Mouse (Mus musculus): Measurements from ENCODE around the gene Mroh8.
"Not testable (repeated sequence)": the region's sequence is repeated elsewhere in the genome, so short reads cannot be mapped to it uniquely, and the experiment has no call there.

Mroh8 gene

GRCm38 (mm10) chr2:157288996-157289395 is 9.6 kb upstream of the Mroh8 start:
- no peak for DNase-seq (ENCODE audit: low spot score)

- peak; percentile 35 for DNase-seq (ENCODE audit: low spot score)
These were observed 8.2 kb upstream of the Mroh8 start for GRCm38 (mm10) chr2:157287542-157287941.

- no peak for DNase-seq (ENCODE audit: low spot score)
These were observed 4.0 kb upstream of the Mroh8 start for GRCm38 (mm10) chr2:157283321-157283720.

DNA sequence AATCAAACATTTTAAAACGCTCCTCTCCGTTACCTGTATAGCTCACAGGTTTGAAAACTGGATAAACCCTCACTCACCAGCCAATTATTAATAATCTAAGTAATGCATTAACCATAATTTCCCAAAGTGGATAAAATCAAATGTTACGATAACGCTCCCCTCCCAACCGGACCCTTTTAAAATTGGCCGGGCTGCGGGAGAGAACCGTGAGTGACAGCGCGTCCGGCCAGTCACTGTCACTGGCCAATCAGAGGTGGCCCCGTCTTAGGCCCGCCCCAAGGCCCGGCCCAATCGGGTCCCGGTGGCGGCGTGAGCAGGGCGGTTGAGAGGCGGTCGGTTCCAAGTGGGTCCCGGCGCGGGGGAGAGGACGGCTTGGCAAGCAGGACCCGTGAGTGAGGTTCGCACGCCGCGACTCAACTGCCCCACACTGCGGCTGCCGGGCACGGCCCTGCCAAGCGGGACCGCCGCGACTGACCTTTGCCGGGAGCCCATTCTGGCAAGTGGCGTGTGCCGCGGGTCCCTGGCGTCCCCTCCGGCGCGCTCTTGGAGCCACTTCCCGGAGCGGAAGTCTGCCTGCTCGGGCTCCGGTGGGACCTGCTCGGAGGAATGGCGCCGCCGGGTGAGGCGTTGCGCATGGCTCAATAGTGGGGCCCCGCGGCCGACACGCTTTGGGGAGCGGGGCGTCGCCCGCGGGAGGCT is 483 bp downstream of the Mroh8 start, which contains the start of gene Rpn2:
Gene Rpn2 (plus strand): TSS at position 301 of the 699 bp plus-strand sequence.
- DNase-seq (ENCODE audit: low spot score): peak; percentile 97

GRCm38 (mm10) chr2:157263832-157264231 is 15.5 kb downstream of the Mroh8 start:
- DNase-seq (ENCODE audit: low spot score): no peak

GRCm38 (mm10) chr2:157263101-157263500 is 16.2 kb downstream of the Mroh8 start:
- DNase-seq (ENCODE audit: low spot score): no peak

GRCm38 (mm10) chr2:157262506-157262905 is 16.8 kb downstream of the Mroh8 start:
- DNase-seq (ENCODE audit: low spot score): no peak

- no peak for DNase-seq (ENCODE audit: low spot score)
These were observed 17.4 kb downstream of the Mroh8 start for GRCm38 (mm10) chr2:157261930-157262329.

- DNase-seq (ENCODE audit: low spot score): peak; percentile 57
These were observed 19.6 kb downstream of the Mroh8 start for GRCm38 (mm10) chr2:157259720-157260119.

DNA sequence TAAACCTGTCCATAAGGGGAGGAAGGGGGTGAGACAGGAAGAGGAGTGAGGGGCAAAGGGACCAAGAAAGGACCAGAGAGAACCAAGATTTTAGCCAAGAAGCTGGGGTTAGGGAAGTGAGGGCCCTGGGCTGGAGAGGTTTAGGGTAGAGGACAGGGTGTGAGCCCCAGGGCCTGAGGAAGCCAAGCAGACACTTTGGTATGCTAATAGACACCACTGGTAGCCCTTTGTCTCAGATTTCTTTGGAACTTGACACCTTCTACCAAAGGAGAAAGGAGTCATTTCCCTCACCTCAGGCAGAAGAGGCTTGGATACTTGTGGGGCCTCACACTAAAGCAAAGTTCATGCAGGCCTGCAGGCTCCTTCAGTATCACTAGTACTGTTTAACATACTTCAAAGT is 31.2 kb downstream of the Mroh8 start:
- no peak for DNase-seq (ENCODE audit: low spot score)

- peak; percentile 10 for DNase-seq (ENCODE audit: low spot score)
These were observed 33.7 kb downstream of the Mroh8 start for GRCm38 (mm10) chr2:157245603-157246002.

DNA sequence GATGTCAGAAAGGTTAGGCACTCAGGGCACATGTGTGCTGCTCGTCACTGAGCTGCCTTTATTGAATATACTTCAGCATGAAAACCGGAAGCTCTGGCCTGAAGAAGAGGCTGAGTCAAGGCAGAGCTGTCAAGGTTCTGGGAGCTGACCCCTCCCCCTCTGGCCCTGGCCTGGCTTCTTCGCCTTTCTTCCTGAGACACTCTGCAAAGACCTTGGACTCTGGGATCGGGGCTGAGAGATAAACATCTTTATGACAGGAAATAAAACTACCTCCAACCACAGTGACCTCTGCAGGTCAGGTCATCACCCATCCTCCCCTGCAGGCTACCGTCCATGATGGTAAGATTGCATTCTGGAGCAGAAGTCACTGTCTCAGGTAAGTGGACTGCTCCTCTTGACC is 34.3 kb downstream of the Mroh8 start:
- peak; percentile 90 for DNase-seq (ENCODE audit: low spot score)

DNA sequence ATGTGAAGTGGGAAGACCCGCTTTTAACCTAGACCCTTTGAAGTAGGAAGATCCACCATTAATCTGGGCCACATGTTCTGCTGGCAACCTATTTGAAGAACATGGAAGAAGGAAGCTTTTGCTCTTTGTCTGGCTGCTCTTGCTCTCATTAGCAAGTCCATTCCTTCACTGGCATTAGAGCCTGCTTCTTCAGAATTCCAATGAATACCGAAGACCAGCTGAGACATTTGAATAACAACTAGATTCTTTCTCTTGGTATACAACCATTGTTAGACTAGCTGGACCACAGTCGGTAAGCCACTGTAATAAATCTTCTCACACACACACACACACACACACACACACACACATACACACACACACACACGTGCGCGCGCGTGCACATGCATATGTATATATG is 43.4 kb downstream of the Mroh8 start:
- no peak for DNase-seq (ENCODE audit: low spot score)

- not testable (repeated sequence) for DNase-seq (ENCODE audit: low spot score)
These were observed 57.4 kb downstream of the Mroh8 start for GRCm38 (mm10) chr2:157221916-157222315.

GRCm38 (mm10) chr2:157220108-157220507 is 59.2 kb downstream of the Mroh8 start:
- no peak for DNase-seq (ENCODE audit: low spot score)

GRCm38 (mm10) chr2:157211731-157212130 is 67.6 kb downstream of the Mroh8 start:
- no peak for DNase-seq (ENCODE audit: low spot score)

DNA sequence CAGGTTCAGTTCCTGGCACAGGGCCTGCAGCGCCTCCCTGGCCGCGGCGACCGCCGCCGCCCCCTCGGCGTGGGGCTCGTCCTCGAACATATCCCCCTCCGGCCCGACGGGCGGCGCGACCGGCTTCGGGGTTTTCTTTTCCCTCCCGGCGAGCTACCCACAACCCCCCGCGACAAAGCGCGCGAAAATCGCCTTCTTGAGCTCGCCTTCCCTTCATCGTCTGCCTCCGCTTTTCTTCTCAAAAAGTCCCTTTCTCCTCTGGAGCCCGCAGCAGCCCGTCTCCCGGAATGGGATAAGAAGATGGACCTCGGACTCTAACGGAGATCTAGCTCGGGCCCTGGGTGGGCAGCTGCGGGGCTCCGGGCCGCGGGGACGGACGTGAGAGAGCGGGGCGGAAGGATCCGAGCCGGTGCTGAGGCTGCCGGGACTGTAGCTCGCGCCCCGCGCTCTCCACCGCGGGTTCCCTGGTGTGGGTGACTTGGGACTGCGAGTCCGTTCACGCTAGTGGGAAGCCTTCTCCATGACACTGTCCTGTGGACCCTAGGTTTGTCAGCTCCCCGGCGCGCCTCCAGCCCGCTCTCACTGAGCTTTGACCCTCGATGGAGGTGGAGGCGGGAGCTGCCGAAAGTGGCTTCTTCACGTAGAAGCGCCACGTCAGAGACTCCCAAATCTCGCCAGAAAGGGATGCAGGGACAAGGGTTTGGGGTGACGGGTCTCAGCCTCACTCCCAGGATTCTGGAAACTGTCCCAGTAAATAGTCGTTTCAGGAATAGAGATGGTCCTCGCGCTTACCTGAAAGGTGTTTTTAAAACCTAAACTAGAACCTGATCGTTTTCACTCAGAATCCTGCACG is 74.8 kb downstream of the Mroh8 start, which contains the start of gene Rbl1:
Gene Rbl1 (minus strand): TSS at position 169 of the 853 bp plus-strand sequence.
- peak; percentile 96 for DNase-seq (ENCODE audit: low spot score)

GRCm38 (mm10) chr2:157203459-157204365 is 75.6 kb downstream of the Mroh8 start:
- DNase-seq (ENCODE audit: low spot score): no peak

- DNase-seq (ENCODE audit: low spot score): no peak
These were observed 76.3 kb downstream of the Mroh8 start for GRCm38 (mm10) chr2:157203026-157203425.

GRCm38 (mm10) chr2:157202361-157202760 is 77.0 kb downstream of the Mroh8 start:
- DNase-seq (ENCODE audit: low spot score): no peak

- no peak for DNase-seq (ENCODE audit: low spot score)
These were observed 78.1 kb downstream of the Mroh8 start for GRCm38 (mm10) chr2:157201081-157201830.

Measured in yolk sac, embryonic 10.5 days (tissue).